Mouse (Mus musculus) liver, embryonic 12.5 days (tissue): ENCODE measurements around the gene Bloc1s3. TPM values are rescaled to one million over a fixed set of nuclear protein-coding genes. Genes with fewer than 3 reads are reported as not detected.
A peak's percentile ranks its signal among the peaks of the same experiment; 100 is the strongest.

ENCODE experiments used
- ATAC-seq: fragments of 200-750 bp; cut with Nextera tagmentation; 2 replicates; pipeline ENCODE4 v1.8.0; 2017; ENCODE audit warnings: moderate number of reproducible peaks, mild to moderate bottlenecking, moderate library complexity
- H3K27ac ChIP-seq: fragments of 300-500 bp; sonication (generic); 2 replicates; pipeline ENCODE4 v1.5.1; 2016; ENCODE audit warnings: mild to moderate bottlenecking
- H3K27me3 ChIP-seq: fragments of 300-500 bp; sonication (generic); replicated peaks from 2 replicates; pipeline ENCODE4 v1.6.1; 2016; ENCODE audit warnings: mild to moderate bottlenecking, moderate library complexity
- H3K36me3 ChIP-seq: fragments of 300-500 bp; sonication (generic); 2 replicates; pipeline ENCODE4 v1.6.1; 2016; ENCODE audit warnings: mild to moderate bottlenecking, moderate library complexity
- H3K4me1 ChIP-seq: fragments of 300-500 bp; sonication (generic); 2 replicates; pipeline ENCODE4 v1.6.1; 2016
- H3K4me2 ChIP-seq: fragments of 300-500 bp; sonication (generic); 2 replicates; pipeline ENCODE4 v1.6.1; 2016; ENCODE audit warnings: mild to moderate bottlenecking, moderate library complexity
- H3K4me3 ChIP-seq: fragments of 300-500 bp; sonication (generic); 2 replicates; pipeline ENCODE4 v1.5.1; 2016; ENCODE audit warnings: mild to moderate bottlenecking, moderate library complexity
- H3K9ac ChIP-seq: fragments of 300-500 bp; sonication (generic); 2 replicates; pipeline ENCODE4 v1.6.1; 2016; ENCODE audit warnings: mild to moderate bottlenecking, moderate library complexity
- H3K9me3 ChIP-seq: fragments of 300-500 bp; sonication (generic); replicated peaks from 2 replicates; pipeline ENCODE4 v1.6.1; 2016; ENCODE audit warnings: mild to moderate bottlenecking, moderate library complexity
- WGBS: fragments of 180-500 bp; shearing (Covaris S2); methylation state at CpG from one replicate; pipeline ENCODE4 v1.1.7; 2016; ENCODE audit not compliant: insufficient replicate concordance; 5-methylcytosine and 5-hydroxymethylcytosine counted together
- polyA plus RNA-seq: library from polyadenylated mRNA; unstranded; fragments of >200 nt; fragmentation: Nextera tagmentation; extraction: Ambion mirVana; gene quantifications from 2 replicates; pipeline ENCODE4 v1.2.1, GENCODE M21; 2016

The Bloc1s3 gene
- polyA plus RNA-seq, 1 experiment from 2014 or later = 2.1 TPM

DNA sequence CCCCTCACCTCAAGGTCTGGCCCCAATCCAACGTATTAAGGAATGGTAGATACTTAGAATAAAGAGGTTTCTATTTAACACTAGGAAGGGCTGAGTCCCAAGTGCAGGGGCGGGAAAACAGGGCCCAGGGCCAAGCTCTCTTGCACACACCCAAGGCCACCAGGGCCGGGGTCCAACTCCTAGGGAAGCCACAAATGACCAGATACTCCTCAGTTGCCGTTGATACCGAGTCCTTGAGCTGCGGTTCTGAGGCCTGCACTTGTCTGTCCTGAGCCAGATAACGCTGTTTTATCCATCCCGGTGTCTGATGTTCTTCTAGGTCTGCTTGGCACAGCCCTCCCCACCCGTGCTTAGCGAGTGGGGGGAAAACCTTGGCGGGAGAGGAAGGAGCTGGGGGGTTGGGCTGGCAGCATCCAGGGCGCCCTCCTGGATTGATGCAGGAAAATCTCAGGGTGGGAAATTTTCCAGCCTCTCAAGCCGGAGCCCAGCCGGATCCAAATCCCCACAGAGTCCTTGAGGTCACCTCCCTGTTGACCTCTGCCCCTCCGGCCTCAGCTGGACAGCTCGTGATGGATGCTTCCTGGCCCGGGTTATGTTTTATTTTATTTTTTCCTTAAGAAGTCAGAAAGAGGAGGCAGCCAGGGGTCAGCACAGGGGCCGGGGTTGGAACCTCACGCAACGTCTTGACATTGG lies 12.5 kb downstream of the Bloc1s3 start:
- Histone ChIP-seq H3K27ac (no peak overlapping the region; the same call in 1 of the 2 replicates), H3K27me3 (peaks cover 14% of the 10 kb centered on the region; the same call in 1 of the 2 replicates), H3K4me1 (peaks cover 29% of the 10 kb centered on the region), H3K4me2 (no peak overlapping the region), H3K36me3 (no peaks in the 10 kb centered on the region), H3K4me3 (no peak overlapping the region), H3K9me3 (no peaks in the 10 kb centered on the region), H3K9ac (no peak overlapping the region)
- 50% methylated on average over 20 of the region's 20 CpGs for WGBS
- ATAC-seq = no peak

DNA sequence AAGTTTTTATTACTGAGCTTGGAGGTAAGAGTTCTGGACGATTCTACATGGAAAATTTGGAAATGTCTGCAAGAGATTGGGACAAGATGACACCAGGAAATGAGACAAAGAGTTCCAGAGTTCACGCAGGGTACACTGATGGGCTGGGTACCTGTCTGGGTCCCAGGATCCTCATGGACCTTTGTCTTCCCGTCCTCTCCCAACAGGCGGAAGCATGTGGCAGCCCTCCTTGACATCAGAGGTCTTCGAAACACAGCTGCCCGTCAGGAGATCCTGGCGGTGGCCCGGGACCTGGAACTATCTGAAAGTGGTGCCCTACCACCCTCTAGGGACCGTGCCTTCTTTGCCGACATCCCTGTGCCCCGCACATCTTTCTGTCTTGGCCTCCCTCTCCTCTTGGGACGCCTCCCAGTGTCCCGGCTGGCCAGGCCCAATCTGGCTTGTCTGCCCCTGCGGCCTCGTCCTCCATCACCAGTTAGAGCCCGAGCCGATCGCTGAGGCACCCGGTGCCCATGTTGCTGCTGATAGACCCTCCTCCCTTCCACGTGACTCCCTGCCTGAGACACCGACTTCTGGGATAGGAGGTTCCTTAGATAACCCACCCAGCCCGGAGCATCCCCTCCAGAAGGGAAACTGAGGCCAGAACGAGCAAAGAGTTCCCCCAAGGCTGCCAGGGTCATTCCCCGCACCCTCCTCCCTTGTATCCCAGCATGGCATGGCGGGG lies 13.3 kb downstream of the Bloc1s3 start:
- 76% methylated on average over 25 of the region's 25 CpGs for WGBS

DNA sequence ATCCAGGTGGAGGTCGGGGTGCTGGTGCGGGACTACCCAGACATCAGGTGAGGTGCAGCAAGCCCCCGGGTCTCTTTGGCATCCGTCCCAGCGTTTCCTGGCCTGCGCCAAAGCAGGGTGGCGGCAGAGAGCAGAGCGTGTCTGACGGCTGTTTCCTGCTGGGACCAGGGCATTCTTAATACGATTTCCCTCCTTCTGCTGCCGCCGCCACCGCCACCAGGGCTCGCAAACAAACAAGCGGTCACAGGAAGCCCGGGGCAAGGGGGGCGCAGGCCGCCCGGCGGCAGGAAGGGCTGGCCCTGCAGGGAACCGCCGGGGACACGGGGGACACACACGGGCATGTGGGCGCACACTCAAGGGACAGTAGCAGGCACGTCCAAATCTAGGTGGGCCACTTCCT lies 16.4 kb downstream of the Bloc1s3 start:
- peak overlapping the region; percentile 36 for H3K4me2 ChIP-seq
- peaks cover 39% of the 10 kb centered on the region for H3K27me3 ChIP-seq
- 46% methylated on average over 25 of the region's 26 CpGs for WGBS
- peaks cover 19% of the 10 kb centered on the region for H3K4me1 ChIP-seq
- H3K27ac ChIP-seq = no peak overlapping the region
- 0 out of 2 replicates have a peak overlapping the region, but pooled peaks have one; percentile 1 for H3K4me3 ChIP-seq
- ATAC-seq = no peak
- H3K9ac ChIP-seq = no peak overlapping the region
- no peaks in the 10 kb centered on the region for H3K9me3 ChIP-seq
- H3K36me3 ChIP-seq = no peaks in the 10 kb centered on the region

More for the DNA sequence above, 13.3 kb downstream of the Bloc1s3 start:
- Histone ChIP-seq H3K27ac (no peak overlapping the region), H3K4me2 (no peak overlapping the region), H3K27me3 (peaks cover 17% of the 10 kb centered on the region; the same call in 1 of the 2 replicates), H3K9ac (no peak overlapping the region), H3K36me3 (no peaks in the 10 kb centered on the region), H3K9me3 (no peaks in the 10 kb centered on the region), H3K4me1 (peaks cover 26% of the 10 kb centered on the region), H3K4me3 (no peak overlapping the region)
- no peak for ATAC-seq

- Histone ChIP-seq H3K4me3 (no peak overlapping the region), H3K4me1 (peaks cover 12% of the 10 kb centered on the region; the same call in 1 of the 2 replicates), H3K27me3 (peaks cover 39% of the 10 kb centered on the region), H3K36me3 (no peaks in the 10 kb centered on the region), H3K9me3 (no peaks in the 10 kb centered on the region), H3K27ac (no peak overlapping the region), H3K9ac (no peak overlapping the region), H3K4me2 (peak overlapping the region; percentile 13; the same call in 1 of the 2 replicates)
- no peak for ATAC-seq
- 61% methylated on average over 31 of the region's 31 CpGs for whole genome bisulfite sequencing
Observed at GRCm38 (mm10) chr7:19489525-19489924, 18.6 kb downstream of the Bloc1s3 start.

DNA sequence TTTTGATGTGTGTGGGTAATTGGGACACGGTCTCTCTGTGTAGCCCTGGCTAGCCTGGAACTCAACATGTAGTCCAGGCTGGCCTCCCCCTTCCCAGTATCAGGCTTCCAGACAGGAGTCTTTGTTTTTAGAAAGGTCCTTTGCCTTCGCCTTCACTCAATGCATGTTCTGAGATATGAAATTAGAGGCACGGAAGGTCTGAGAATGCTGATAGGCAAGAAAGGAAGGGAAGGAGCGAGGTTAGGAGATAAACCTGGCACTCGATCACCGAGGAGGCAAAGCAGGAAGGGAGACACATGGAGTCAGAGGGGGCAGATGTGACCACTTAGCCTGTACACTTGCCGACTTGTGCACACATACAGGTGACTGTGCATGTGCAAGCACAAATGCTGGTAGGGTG lies 21.6 kb downstream of the Bloc1s3 start:
- no peak overlapping the region for H3K9ac ChIP-seq
- no peak for ATAC-seq
- H3K36me3 ChIP-seq = no peaks in the 10 kb centered on the region
- H3K9me3 ChIP-seq = no peaks in the 10 kb centered on the region
- H3K27me3 ChIP-seq = peaks cover 32% of the 10 kb centered on the region
- WGBS = 38% methylated on average over 7 of the region's 7 CpGs
- no peak overlapping the region for H3K27ac ChIP-seq
- H3K4me2 ChIP-seq = no peak overlapping the region
- H3K4me3 ChIP-seq = no peak overlapping the region
- H3K4me1 ChIP-seq = 0 out of 2 replicates have a peak, but pooled peaks cover 6% of the 10 kb centered on the region

DNA sequence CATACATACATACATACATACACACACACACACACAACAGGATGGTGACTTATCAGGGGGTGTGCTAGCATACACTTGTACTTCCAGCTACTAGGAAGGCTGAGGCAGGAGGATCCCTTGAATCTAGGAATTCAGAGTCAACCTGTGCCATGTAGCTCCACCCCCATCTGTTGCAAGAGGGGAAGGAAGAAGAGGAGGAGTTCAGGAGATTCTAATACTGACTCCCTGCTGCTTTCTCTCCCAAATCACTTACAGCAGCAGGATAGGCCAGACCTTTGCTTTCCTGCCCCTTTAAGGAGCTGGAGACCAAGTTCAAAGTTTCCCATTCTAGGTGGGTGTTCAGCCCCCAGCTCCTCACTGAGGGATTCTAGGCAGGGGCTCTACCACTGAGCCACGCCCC lies 22.7 kb downstream of the Bloc1s3 start:
- no peaks in the 10 kb centered on the region for H3K9me3 ChIP-seq
- H3K27me3 ChIP-seq = peaks cover 23% of the 10 kb centered on the region
- no peak overlapping the region for H3K4me3 ChIP-seq
- WGBS = 100% methylated on average over 1 of the region's 1 CpGs
- no peak overlapping the region for H3K4me2 ChIP-seq
- 0 out of 2 replicates have a peak, but pooled peaks cover 6% of the 10 kb centered on the region for H3K4me1 ChIP-seq
- no peak overlapping the region for H3K9ac ChIP-seq
- no peaks in the 10 kb centered on the region for H3K36me3 ChIP-seq
- ATAC-seq = no peak
- H3K27ac ChIP-seq = no peak overlapping the region

- Histone ChIP-seq H3K4me1 (peaks cover 13% of the 10 kb centered on the region; the same call in 1 of the 2 replicates), H3K9me3 (no peaks in the 10 kb centered on the region), H3K9ac (no peak overlapping the region), H3K27ac (no peak overlapping the region), H3K4me3 (no peak overlapping the region), H3K36me3 (no peaks in the 10 kb centered on the region), H3K27me3 (peaks cover 7% of the 10 kb centered on the region; the same call in 1 of the 2 replicates), H3K4me2 (no peak overlapping the region)
- WGBS = 78% methylated on average over 8 of the region's 8 CpGs
- ATAC-seq = no peak
Observed at GRCm38 (mm10) chr7:19483281-19483680, 24.9 kb downstream of the Bloc1s3 start.

- Histone ChIP-seq H3K4me3 (no peak overlapping the region), H3K36me3 (peaks cover 5% of the 10 kb centered on the region; the same call in 1 of the 2 replicates), H3K9ac (no peak overlapping the region), H3K9me3 (no peaks in the 10 kb centered on the region), H3K4me1 (peaks cover 30% of the 10 kb centered on the region), H3K27ac (no peak overlapping the region), H3K27me3 (peaks cover 32% of the 10 kb centered on the region), H3K4me2 (no peak overlapping the region)
- ATAC-seq = no peak
- 23% methylated on average over 14 of the region's 14 CpGs for WGBS
Observed at GRCm38 (mm10) chr7:19477624-19478384, 30.4 kb downstream of the Bloc1s3 start.

GRCm38 (mm10) chr7:19477084-19477483 lies 31.1 kb downstream of the Bloc1s3 start:
- Histone ChIP-seq H3K36me3 (peaks cover 5% of the 10 kb centered on the region; the same call in 1 of the 2 replicates), H3K27ac (no peak overlapping the region), H3K27me3 (peaks cover 39% of the 10 kb centered on the region), H3K9ac (no peak overlapping the region), H3K9me3 (no peaks in the 10 kb centered on the region), H3K4me1 (peaks cover 32% of the 10 kb centered on the region), H3K4me2 (no peak overlapping the region), H3K4me3 (no peak overlapping the region)
- 34% methylated on average over 2 of the region's 2 CpGs for WGBS
- no peak for ATAC-seq

DNA sequence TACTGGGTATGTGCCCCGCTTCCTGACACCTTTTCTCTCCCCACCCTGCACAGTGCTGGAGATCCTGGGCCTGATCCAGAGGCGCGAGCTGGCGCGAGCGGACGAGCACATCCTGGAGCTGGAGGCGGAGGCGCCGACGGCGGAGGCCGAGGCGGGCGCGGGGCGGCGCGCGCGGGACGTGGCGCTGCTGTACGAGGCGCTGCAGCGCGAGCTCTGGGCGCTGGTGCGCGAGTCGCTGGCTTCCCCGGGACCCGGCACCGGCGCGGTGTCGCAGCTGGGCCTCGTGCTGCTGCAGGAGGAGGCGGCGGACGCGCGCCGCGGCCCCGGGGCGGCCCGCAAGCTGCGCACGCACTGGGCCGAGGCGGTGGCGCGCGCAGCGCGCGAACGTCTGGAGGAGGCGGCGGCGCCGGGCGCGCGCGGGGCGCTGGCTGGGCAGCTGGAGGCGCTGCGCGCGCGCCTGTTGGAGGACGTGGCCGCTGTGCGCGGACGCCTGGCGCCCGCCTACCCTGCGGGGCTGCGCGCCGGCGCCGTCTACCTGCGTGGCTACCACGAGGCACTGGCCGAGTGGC lies 34.2 kb downstream of the Bloc1s3 start:
- Histone ChIP-seq H3K4me1 (peaks cover 49% of the 10 kb centered on the region), H3K36me3 (peaks cover 5% of the 10 kb centered on the region; the same call in 1 of the 2 replicates), H3K9me3 (no peaks in the 10 kb centered on the region), H3K4me2 (peak overlapping the region; percentile 73), H3K9ac (peak overlapping the region; percentile 59), H3K4me3 (peak overlapping the region; percentile 58), H3K27me3 (peaks cover 65% of the 10 kb centered on the region), H3K27ac (peak overlapping the region; percentile 22)
- ATAC-seq = peak; percentile 31
- WGBS = 20% methylated on average over 53 of the region's 89 CpGs

DNA sequence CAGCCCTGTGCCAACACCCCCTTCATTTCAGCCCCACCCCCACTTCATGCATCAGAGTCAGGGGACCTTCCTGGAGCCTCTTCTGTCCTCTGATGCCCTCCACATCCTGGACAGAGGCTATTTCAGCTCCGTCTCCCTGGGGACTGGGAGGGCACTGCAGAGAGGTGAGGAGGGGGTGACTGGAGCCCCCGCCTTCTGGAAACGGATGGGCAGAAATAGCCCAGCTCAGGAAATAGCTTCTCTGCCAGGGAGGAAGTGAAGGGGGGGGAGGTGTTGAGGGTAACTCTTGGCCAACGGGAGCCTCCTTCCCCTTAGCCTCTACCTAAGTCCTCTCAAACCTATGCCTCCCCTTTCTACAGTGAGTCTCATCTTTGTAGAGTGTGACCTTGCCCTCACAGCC lies 35.8 kb downstream of the Bloc1s3 start:
- Histone ChIP-seq H3K4me3 (no peak overlapping the region), H3K27me3 (peaks cover 68% of the 10 kb centered on the region), H3K36me3 (peaks cover 5% of the 10 kb centered on the region; the same call in 1 of the 2 replicates), H3K4me2 (peak overlapping the region; percentile 73), H3K4me1 (peaks cover 46% of the 10 kb centered on the region), H3K27ac (peak overlapping the region; percentile 18), H3K9ac (no peak overlapping the region), H3K9me3 (no peaks in the 10 kb centered on the region)
- 22% methylated on average over 4 of the region's 4 CpGs for WGBS
- ATAC-seq = peak; percentile 37
